Mouse (Mus musculus): ENCODE data around the gene Tm7sf3. TPM values are rescaled to one million over a fixed set of nuclear protein-coding genes. Genes with fewer than 3 reads are reported as not detected.
A peak's percentile ranks its signal among the peaks of the same experiment; 100 is the strongest.
"Not testable (repeated sequence)": the region's sequence is repeated elsewhere in the genome, so short reads cannot be mapped to it uniquely, and the experiment has no call there.

Tm7sf3 gene
- total RNA-seq, 1 experiment from 2014 or later = 40.4 TPM

DNA sequence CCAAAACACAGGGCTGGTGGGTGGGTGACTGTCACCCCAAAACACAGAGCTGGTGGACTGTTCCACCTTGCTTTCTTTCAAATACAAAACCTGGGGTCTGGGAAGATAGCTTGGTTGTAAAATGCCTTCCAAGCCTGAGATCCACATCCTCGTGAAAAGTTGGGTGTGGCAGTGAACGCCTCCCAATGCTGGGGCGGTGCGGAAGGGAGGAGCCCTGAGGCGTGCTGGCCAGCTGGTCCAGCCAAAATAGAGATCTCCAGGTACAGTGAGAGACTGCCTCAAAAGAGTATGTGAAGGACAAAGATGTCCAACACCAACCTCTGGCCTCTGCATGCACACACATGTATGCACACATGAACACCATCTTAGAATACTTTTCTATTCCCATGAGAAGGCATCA lies 28.1 kb downstream of the Tm7sf3 start:
- no peak for DNase-seq

DNA sequence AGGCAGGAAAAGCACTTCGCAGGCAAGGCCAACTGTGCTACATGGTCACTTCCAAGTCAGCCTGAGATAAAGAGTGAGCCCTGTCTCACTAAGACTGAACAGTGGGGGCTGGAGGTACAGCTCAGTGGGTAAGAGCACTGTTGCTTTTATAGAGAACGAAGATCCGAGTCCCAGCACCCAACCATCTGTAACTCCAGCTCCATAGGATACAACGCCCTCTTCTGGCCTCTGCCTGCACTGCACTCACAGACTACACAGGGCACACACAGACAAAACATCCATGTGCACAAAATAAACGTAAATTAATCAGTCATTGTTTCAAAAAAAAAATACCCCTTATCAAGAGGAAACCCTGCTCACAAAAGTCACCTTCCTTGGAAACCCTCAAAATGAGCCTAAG lies 28.7 kb downstream of the Tm7sf3 start:
- DNase-seq = no peak

DNA sequence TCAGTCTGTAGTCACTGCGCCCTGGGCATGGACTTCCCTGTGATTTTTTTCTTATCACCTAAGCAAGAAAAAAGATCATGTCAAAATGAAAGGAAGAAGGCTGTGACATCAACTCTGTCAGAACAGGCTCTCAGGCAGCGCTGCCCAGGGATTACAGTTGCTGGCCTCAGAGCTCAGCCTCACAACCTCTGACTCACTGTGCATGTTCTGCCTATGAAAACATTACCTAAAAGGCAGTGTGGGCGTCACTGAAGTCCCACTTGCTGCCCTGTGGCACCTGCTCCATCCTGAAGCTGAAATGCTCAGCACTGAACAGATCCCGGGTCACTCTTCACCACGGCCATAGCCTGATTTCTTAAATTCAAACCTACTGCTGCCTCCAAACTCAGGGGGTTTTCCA lies 29.9 kb downstream of the Tm7sf3 start:
- DNase-seq = no peak

DNA sequence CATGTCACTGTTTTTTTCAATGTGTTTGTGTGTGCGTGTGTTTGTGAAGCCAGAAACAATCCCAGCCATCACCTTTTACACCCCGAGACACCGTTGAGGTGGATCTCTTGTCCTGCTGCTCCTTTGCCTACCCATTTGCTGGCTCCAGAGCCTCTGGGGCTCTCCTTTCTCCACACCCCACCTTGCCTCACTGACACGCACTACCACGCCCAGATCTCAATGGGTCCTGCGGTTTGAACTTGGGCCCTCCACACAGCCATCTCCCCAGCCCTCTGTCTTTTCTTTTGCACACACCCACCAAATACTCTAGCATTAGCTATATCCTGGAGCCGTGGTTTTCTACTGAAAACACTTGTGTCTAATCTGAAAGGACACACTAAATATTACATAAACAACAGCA lies 30.7 kb downstream of the Tm7sf3 start:
- DNase-seq = no peak

DNA sequence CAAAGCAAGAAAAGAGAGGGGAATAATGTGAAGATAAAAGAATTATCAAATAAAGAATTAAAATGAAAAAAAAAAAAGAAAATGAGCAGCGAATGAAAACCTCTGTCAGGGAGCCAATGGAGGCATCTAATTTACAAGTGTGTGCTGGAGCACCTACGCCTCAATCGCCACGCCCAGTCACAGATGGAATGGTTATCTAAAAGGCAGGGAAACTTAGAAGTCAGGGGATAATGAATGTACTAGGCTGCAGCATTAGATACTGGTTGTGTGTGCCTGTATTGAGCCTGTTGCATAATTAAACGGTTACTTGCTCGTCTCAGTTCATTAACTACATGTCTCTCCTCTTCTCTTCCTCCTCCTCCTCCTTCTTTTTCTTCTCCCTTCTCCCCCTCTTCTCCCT lies 31.2 kb downstream of the Tm7sf3 start:
- no peak for DNase-seq

DNA sequence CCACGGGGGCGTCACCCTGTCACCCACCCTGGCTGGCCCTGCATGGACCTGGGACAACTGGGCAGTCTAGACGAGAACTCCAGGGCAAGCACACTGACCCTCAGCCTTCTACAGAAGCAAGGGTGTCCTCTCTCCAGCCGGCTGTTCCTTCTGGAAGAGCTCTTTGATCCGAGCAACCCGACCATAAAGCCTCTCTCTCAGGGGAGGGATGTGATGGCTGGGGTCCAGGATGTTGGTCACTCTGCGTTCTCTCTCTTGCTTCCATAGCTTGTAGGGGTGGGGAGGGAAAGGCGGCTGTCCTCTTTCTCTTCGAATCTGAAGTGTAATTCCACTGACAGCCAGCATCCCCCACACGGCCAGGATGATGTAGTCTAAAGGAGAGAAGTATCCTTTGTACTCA lies 39.0 kb downstream of the Tm7sf3 start:
- DNase-seq = peak; percentile 31

DNA sequence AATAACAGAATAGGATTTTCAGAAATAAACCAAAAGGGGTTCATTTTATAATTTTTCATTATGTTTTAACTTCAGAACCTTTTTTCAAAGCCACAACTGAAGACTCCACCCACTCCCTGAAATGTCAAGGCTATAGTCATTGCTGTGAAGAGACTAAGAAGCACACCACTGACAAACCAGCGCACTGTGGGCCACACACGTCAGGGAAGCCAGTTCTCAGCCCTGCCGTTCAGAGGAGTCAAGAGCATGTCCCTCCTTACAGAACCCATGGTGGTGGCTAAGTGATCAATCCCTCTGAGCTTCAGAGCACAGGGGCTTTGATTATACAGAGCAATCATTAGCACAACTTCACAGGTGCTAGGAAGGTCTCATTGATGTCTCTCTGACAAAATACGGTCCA lies 40.0 kb downstream of the Tm7sf3 start:
- peak; percentile 60 for DNase-seq

DNA sequence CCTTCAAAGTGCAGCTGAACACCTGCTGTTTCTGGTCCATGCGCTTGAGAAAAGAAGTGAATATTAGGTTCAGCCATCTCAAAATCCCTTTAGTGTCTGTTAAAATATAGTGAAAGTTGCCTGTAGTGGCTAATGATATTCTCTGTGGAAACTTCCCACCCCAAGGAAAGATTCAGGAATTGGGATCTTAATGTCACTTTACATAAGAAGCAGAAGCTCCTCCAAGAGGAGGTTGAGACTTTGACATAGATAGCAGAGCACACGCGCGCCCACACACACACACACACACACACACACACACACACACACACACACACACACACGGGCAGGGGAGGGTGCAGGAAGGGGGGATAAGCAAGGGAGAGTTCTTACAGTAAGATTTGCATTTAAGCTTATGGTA lies 57.5 kb downstream of the Tm7sf3 start:
- no peak for DNase-seq

DNA sequence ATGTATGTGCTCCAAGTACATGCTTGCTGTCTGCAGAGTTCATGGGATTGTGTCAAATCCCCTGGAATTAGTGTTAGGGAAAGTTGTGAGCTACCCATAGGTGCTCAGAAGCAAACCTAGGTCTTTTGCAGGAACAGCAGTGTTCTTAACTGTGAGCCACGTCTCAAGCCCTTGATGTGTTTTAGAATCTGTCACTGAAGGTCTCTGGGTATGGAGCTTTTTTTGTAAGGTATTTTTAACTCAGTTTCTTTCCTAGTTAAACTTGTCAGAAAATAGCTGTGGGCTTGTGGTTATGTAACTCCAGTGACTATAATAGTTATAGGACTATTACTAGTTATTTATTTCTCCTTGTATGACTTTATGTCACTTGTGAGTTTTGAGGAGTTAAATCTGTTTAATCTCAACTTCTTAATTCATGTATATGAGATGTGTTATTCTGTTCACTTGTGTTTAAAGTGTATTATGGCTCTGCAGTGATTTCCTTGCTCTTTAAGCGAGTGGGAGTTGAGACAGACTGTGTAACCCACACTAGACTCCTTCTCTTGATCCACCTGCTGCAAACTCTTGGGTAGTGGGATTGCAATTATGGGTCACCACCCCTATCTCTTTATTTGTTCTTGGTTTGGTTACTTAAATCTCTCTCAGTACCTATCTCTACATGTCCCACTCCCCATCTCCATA lies 59.1 kb downstream of the Tm7sf3 start:
- no peak for DNase-seq

DNA sequence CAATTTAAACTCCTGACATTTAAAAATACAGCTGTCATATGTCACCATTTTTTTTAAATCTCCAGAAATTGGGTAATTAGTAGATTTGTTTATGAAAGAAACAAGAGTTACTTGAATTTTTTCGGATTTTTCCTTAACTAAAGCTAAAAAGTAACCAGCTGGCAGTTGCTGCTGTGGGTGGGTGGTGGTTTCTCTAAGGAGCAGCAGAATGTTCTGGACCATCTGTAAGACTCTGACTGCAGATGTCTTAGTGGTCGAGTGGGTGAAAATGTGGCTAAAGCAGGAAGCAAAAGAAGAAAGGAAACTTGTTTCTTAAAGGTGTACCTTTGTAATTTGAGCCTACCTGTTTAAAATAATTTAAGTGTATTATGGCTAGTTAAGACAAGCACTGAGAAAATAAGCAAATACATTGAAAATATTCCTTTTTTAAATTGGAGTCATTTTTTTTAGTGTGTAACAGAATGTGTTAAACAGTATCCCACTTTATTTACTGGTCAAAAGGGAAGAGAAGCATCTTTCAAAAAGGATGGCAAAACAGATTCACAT lies 62.2 kb downstream of the Tm7sf3 start:
- DNase-seq = no peak

DNA sequence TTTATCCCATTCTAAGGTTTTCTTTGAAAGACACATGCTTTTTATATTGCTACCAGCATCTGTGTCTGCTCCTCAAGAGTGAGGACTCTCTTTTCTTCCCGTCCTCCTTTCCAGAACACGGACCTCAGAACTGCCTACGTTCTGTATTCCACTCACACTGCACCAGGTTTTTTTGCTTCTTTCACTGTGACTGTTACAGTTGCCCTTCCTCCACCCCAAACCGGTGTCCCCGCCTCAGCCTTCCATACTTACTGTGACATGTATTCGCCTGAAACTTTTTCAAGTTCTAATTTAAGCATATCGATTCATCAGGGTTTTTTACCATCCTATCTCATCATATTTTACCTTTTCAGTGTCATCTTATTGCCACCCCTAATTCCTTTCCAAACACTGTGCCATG lies 64.0 kb downstream of the Tm7sf3 start:
- peak; percentile 44 for DNase-seq

DNA sequence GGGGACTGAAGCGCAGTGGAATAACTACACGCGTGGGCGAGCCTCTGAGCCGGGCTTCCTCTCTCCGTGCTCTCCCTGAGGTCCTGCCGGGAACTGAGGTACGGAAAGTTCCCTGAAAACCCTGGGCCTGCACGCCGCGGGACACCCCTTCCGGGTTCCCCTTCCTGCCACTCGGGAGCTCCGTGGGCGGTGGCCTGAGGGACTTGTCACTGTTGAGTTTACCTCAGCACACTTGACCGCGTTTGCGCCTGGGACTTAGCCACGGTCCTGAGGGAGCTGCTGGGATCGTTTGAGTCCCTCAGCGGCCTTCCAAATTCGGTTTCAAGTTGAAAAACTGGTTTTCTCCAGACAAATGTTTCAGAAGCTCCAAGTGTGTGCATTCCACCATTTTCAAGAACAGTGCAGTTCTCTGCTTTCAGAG lies 64.5 kb downstream of the Tm7sf3 start:
- DNase-seq = peak; percentile 88

DNA sequence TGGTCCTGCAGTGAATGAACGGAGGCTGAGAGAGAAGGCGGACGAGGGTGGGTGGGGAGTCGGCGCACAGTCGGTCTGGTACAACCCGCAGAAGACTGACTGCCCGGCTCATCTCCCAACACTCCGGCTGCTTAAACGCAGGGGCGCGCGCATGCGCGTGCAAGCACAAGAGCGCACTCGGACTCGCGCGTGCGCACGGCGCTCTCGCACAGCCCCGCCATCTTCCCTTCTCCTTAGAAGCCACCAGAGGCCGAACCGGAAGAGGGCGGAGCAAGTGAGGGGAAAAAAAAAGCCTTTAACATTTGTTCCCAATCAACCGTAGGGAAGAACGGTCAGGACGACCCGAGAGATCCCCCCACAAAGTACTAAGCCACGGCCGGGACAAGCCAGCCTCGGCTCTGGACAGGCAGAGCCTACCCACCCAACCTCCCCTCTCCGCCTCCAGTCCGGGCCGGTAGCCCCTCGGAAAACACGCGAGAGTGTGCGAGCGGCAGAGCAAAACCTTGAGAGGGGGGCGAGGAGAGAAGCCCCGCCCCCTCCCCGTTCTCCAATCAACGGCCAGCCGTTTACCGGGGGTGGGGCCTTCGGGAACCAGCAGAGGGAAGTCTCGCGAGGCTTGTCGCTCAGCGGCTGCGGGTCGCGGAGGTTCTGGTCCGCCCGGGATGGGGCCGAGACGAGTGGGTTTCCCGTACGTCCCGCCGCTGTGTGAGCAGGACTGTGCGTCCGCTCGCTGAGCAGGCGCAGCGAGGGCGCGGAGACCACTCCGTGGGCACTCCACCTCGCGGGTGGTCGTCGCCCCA lies 65.1 kb downstream of the Tm7sf3 start, which contains the start of gene Ints13:
Ints13 (minus strand) TSS at position 526 of the 800 bp plus-strand sequence.
- DNase-seq = peak; percentile 99

DNA sequence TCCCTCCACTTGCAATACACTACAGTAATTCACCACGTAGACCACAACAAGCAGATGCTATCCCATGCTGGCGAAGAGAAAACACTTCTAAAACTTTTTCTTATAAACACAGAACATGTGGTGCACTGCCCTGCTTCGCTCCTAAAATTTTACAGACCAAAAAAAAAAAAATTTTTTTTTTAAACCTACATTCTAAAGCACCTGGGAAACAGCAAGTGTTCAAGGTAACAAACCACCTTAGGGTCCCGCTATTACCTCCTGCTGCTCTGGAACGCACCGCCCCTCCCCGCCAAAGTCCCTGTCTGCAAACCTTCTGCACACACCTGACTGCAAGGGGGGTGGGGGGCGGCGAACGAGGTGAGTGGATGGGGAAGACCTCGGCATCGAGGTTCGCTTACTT lies 65.7 kb downstream of the Tm7sf3 start, which contains the start of gene Fgfr1op2:
Fgfr1op2 (plus strand) TSS at position 301 of the 400 bp plus-strand sequence.
- no peak for DNase-seq

DNA sequence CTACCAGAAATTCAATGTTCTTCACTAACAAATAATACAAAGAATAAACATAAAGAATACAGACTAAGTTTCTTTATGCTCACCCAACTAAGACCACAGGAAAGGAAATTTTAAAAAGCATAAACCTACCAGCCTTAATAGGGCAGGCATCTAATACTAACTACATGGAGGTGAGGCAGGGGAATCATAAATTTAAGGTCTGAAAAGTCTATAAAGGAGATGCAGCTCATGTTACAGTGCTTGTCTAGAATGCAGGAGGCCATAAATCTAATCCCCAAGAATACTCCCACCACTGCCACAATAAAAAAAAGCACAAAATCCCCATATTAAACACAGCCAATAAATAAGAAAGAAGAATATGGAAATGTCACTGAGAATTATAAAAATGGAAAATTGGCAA lies 70.6 kb downstream of the Tm7sf3 start:
- DNase-seq = no peak

DNA sequence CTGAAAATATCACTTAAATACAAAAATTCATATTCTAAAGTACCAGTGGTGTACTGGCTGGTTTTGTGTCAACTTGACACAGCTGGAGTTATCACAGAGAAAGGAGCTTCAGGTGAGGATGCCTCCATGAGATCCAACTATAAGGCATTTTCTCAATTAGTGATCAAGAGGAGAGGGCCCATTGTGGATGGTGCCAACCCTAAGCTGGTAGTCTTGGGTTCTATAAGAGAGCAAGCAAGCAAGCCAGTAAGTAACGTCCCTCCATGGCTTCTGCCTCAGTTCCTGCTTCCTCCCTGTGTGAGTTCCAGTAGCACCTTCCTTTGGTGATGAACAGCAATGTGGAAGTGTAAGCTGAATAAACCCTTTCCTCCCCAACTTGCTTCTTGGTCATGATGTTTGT lies 80.2 kb downstream of the Tm7sf3 start:
- DNase-seq = not testable (repeated sequence)

Other genes with a start within 250 kb of the Tm7sf3 start
- gene Itpr2, start 140.6 kb downstream of the Tm7sf3 start, total RNA-seq (2021) = 91.9 and 93.3 TPM in 2 replicates
- 92.2 and 94.2 TPM in 2 replicates for gene Fgfr1op2, start 65.6 kb downstream of the Tm7sf3 start, total RNA-seq (2021)
- gene Ints13, start 65.0 kb downstream of the Tm7sf3 start, total RNA-seq (2021) = 40.4 and 48.7 TPM in 2 replicates
- 63.7 and 66.8 TPM in 2 replicates for gene Med21, start 277 bp downstream of the Tm7sf3 start, total RNA-seq (2021)
- gene Stk38l, start 82.2 kb upstream of the Tm7sf3 start, total RNA-seq (2021) = 17.8 and 18.9 TPM in 2 replicates
- 1.3 and 3.2 TPM in 2 replicates for gene Arntl2, start 153.2 kb upstream of the Tm7sf3 start, total RNA-seq (2021)
- gene Smco2, start 207.3 kb upstream of the Tm7sf3 start, total RNA-seq (2021) = not detected in 2 replicates
- gene Ppfibp1, start 245.7 kb upstream of the Tm7sf3 start, total RNA-seq (2021) = 83.0 and 102 TPM in 2 replicates

Measured in adrenal gland, postnatal 14 days (tissue).